Comparison of ENCODE assay signal across 20 mouse cellular contexts in genomic region chr3:45238457-45238856, GRCm38 (mm10).
"Had no signal": no experiment of that assay in that cellular context is flagged by ENCODE, and none has a peak within 500 bp of the region (broad histone marks: within the 10 kb centered on the region; RNA-seq: fewer than 3 reads in every experiment).

No protein-coding gene starts in this region.

- H3K4me3 ChIP-seq: limb, embryonic 15.5 days; megakaryocyte, embryonic 14.5 days; midbrain, embryonic 15.5 days; neural tube, embryonic 12.5 days; neural tube, embryonic 15.5 days had no signal

- H3K4me1 ChIP-seq: limb, embryonic 15.5 days; megakaryocyte, embryonic 14.5 days; midbrain, embryonic 15.5 days; neural tube, embryonic 12.5 days; neural tube, embryonic 15.5 days had no signal

- H3K27me3 ChIP-seq: limb, embryonic 15.5 days; megakaryocyte, embryonic 14.5 days; midbrain, embryonic 15.5 days; neural tube, embryonic 12.5 days; neural tube, embryonic 15.5 days had no signal

- H3K36me3 ChIP-seq: limb, embryonic 15.5 days; midbrain, embryonic 15.5 days; neural tube, embryonic 12.5 days; neural tube, embryonic 15.5 days had no signal

- H3K27ac ChIP-seq: limb, embryonic 15.5 days; liver, embryonic 14.5 days; midbrain, embryonic 15.5 days; neural tube, embryonic 12.5 days; neural tube, embryonic 15.5 days; stomach, postnatal 0 days had no signal

- H3K9me3 ChIP-seq: limb, embryonic 15.5 days; megakaryocyte, embryonic 14.5 days; midbrain, embryonic 15.5 days; neural tube, embryonic 12.5 days; neural tube, embryonic 15.5 days had no signal

- DNase-seq: kidney, adult 18-20 months; kidney, adult 9 months; kidney, postnatal 25 days; left cerebral cortex, postnatal 4 days; liver, postnatal 0 days; right cerebral cortex, adult 18-20 months; right cerebral cortex, postnatal 14 days; right cerebral cortex, postnatal 4 days; thymus, postnatal 25 days had no signal

- H3K4me2 ChIP-seq: limb, embryonic 15.5 days; liver, embryonic 11.5 days; midbrain, embryonic 11.5 days; midbrain, embryonic 15.5 days; neural tube, embryonic 12.5 days; neural tube, embryonic 15.5 days had no signal

- H3K9ac ChIP-seq: limb, embryonic 15.5 days; liver, embryonic 14.5 days; liver, postnatal 0 days; midbrain, embryonic 15.5 days; neural tube, embryonic 12.5 days; neural tube, embryonic 15.5 days had no signal

- ATAC-seq: intestine, embryonic 16.5 days; liver, postnatal 0 days; lung, postnatal 0 days; midbrain, embryonic 15.5 days had no signal
